Mouse (Mus musculus) cortical plate, adult 2 months (tissue): ENCODE results near the gene Krtap28-13.

Source experiments
- CTCF ChIP-seq: fragments of 200-500 bp; IDR thresholded peaks from 2 replicates; pipeline ENCODE4 v1.5.1; 2011; ENCODE audit warnings: mild to moderate bottlenecking, control low read depth, low read length; ENCODE audit not compliant: insufficient read depth; ENCODE audit errors: extremely low read depth
- POLR2A ChIP-seq: fragments of 200-500 bp; IDR thresholded peaks from 2 replicates; pipeline ENCODE4 v1.6.1; 2011; ENCODE audit warnings: mild to moderate bottlenecking, low read length, control low read depth; ENCODE audit not compliant: insufficient read depth; ENCODE audit errors: extremely low read depth

GRCm38 (mm10) chr1:83059278-83059677 is 1.5 kb upstream of the Krtap28-13 start, which contains the start of gene A030005K14Rik:
- TF ChIP-seq CTCF, result no peak
- no peak for TF ChIP-seq POLR2A
